Mouse (Mus musculus) adrenal gland, postnatal 10 days (tissue): ENCODE results near the gene Amn. TPM values are rescaled to one million over a fixed set of nuclear protein-coding genes. Genes with fewer than 3 reads are reported as not detected.

Experiments
- DNase-seq: peaks from one replicate; pipeline ENCODE4 v3.0.0; 2021; ENCODE audit warnings: mixed read lengths
- total RNA-seq, 2 experiments: library from RNA; stranded (reverse); gene quantifications; 2 replicates each; pipeline ENCODE4 v1.2.3; 2021

Gene Amn
- total RNA-seq, 2 experiments from 2014 or later, result 0.27 TPM; not detected in 1

DNA sequence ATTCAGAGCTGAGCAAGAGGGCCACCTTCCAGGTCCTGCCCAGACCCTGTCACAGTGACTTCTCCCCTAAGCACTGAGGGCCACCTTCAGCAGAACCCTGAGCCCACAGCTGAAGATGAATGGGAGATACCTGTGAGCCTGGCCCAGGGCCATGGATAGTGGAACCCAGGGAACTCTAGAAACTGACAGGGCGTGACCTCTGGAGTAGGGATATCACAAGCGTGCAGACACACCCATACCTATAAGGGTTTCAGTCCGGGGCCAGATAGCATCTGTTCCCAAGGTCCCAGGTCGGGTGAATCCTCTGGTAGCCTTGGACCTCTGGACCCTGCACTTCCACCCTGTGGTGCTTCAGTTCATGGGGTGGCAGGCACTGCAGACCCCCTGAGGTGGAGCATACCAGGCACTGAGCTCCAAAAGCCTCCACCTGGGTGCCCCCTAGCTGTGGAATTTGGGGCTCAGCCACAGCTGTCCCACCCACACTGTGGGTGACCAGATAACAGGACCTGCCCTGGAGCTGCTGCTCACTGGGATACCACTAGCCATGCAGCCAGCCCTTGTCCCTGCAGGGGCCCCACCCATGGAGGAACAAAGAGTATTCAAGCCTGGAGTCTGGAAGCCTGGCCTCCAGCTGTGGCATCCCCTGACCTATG, 3.1 kb upstream of the Amn start:
- no peak for DNase-seq

DNA sequence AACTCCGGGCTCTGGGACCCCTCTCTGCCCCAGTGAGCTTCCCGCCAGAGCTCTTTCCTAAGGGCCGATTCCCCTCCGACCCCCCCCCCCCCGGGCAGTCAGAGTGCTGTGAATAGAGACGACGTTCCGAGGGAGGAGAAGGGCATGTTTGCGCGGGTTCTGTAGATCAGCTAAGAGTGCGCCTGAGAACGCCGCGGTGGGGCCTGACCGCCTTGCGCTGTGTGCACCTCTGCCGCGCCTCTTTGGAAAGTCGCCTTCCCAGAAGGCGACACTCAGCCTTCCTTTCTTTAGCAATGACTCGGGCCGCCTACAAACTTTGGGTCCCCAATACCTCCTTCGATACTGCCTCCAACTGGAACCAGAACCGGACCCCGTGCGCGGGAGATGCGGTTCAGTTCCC, 511 bp downstream of the Amn start:
- DNase-seq, result no peak

DNA sequence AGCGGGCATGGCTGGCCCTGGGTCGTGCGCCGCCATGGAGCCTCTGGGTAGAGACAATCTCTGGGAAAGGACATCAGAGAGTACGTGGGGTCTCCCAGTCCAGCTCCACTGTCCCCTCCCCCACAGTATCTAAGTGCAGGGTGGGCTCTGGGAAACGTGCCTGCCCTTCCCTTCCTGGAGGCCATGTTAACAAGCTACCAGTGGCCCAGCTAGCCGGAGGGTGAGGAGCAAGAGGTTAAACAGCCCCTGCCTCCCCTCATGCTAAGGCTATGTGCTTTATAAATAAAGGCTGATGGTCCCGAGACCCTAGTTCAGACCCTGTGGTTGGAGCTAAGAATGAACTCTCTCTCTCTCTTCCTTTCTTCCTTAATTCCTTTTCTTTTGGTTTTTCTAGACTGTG, 1.1 kb downstream of the Amn start:
- no peak for DNase-seq

DNA sequence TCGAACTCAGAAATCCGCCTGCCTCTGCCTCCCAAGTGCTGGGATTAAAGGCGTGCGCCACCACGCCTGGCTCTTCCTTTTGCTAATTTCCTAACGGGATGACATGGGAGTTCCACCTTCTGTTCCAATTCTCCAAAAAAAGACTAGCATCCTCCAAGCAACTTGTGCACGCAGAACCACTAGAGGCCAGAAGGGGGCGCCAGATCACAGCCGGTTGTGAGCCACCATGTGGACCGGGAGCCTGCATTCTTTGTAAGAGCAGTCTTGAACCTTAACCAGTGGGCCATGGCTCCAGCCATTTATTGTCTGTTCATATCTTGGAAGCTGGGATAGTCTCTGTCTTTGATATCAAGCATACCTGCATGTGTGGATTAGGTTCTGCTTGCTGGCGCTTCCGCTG, 1.5 kb downstream of the Amn start:
- peak; percentile 90 for DNase-seq

DNA sequence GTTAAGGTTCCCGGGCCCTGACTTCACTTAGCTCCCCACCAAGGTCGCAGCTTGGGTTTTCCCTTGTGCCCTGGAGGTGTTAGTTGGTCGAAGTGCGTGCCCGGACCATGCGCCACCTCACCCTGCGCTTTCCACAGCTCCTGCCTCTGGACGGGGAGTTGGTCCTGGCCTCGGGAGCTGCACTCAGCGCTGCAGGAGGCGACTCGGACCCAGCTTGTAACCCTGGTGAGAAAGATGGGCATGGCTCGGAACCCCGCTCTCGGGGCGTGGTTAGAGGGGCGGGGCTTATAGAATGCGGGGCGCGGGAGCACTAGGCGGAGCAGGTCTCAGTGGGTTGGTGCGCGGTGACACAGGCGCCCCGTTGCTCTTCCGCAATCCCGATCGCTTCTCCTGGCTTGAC, 3.1 kb downstream of the Amn start:
- no peak for DNase-seq

DNA sequence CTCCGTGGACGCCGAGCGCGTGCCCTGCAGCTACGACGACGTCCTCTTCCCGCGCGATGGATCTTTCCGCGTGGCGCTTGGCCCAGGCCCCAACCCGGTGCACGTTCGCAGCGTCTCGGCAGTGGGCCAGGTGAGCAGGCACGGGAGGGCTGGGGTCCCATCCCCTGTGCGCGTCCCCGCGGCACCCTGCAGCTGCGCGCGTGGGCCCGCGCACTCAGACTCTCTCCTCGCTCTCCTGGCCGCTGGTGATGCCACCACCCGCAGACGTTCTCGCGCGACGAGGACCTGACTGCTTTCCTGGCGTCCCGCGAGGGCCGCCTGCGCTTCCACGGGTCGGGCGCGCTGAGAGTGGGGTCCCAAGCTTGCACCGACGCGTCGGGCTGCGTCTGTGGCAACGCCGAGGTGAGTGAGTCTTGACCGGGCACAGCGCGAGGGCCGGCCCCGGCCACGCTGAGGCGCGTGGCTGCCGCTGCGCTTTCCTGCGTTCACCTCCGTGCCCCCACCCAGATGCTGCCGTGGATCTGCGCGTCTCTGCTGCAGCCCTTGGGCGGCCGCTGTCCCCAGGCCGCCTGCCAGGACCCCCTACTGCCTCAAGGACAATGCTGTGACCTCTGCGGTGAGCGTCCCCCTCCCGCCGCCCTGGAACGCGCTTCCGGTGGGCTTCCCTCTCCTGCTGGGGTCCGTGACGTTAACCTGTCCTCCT, 3.7 kb downstream of the Amn start:
- DNase-seq, result no peak

DNA sequence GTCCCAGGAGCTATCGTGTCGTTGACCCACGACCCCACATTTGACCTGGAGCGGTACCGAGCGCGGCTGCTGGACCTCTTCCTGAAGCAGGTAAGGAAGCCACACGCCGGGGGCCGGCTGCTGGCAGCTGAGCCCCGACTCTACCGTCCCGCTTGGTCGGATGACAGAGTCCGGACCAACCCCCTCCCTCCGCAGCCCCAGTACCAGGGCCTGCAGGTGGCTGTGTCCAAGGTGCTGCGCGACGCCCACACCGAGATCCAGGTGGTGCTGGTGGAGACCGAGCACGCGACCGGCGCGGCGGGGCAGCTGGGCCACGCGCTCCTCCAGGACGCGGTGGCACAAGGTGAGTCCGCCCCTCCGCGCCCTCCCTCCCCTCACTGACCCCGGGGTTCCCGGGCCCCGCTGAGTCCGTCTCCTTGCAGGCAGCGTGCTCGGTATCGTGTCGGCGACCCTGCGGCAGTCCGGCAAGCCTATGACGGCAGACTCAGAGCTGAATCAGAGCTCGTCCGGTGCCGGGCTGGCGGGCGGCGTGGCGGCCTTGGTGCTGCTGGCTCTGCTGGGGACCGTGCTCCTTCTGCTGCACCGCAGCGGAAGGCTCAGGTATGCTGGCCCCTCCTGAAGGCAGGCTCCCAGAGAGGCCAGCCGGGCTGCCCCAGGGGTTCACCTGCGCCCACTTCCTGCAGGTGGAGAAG, 4.4 kb downstream of the Amn start:
- peak; percentile 77 for DNase-seq

DNA sequence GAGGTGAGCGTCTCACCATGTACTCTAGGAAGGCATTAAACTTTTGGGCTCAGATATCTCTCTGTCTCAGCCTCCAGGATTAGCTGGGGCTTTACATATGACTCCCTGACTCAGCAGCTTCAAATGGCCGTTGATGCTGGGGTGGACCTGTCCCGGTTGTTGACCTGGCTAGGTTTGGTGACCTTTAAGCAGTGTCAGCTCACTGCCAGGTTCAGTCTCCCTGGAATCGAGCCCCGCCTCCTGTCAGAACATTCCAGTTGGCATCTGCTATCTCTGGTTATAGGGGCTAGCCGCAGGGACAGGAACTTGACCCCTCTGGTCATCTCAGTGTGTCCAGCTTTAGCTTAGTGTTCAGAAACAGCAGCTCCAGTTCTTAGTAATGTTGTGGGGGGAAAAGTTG, 5.5 kb downstream of the Amn start:
- DNase-seq, result no peak

DNA sequence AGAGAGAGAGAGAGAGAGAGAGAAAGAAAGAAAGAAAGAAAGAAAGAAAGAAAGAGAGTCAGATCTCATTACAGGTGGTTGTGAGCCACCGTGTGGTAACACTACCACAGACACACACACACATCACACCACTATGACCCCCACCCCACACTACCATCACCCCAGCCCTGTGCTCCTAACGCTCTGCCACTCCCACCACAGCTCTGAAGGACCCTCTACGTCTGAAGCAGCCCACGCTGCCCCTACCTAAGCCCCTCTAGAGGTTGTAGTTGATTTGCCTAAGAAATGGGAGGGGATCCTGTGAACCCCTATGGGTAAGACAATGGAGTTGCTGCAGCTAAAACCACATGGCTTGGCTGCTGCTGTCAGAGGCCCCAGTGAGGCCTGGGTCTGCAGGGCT, 12.7 kb downstream of the Amn start:
- no peak for DNase-seq

DNA sequence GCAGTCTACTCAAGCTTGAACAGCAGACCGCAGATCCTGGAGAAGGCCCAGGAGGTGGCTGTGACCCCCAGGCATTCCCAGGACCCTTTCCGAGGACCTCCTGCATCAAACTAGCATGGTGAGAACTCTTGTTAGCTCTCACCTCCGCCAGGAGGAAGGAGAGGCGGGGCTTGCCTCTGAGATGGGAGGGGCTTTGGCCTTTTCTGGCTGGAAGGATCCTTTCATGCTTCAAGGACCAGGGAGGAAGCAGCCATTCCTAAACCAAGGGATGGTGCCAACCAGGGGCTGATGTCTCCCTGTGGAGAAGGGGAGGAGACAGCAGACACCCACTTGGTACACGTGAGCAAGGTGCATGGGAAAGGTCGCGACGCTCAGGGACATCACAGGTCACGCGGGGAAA, 13.6 kb downstream of the Amn start:
- no peak for DNase-seq

DNA sequence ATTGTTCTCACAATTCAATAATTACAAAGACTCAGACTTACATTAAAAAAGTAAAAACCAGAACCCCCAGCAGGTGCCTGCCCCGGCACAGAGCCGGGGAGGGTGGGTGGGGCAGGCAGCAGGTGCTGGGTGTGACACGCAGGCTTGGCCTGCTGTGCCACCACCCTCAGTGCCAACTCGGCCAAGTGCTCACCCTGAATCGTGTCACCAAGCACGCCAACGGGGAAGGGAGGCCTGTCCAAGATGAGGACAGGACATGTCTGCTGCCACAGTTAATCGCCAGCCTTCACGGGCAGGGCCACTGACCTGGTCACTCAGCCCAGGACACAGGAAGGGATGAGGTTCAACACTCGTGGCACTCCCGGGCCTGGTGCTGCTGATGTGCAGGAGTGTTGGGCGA, 22.1 kb downstream of the Amn start:
- no peak for DNase-seq

DNA sequence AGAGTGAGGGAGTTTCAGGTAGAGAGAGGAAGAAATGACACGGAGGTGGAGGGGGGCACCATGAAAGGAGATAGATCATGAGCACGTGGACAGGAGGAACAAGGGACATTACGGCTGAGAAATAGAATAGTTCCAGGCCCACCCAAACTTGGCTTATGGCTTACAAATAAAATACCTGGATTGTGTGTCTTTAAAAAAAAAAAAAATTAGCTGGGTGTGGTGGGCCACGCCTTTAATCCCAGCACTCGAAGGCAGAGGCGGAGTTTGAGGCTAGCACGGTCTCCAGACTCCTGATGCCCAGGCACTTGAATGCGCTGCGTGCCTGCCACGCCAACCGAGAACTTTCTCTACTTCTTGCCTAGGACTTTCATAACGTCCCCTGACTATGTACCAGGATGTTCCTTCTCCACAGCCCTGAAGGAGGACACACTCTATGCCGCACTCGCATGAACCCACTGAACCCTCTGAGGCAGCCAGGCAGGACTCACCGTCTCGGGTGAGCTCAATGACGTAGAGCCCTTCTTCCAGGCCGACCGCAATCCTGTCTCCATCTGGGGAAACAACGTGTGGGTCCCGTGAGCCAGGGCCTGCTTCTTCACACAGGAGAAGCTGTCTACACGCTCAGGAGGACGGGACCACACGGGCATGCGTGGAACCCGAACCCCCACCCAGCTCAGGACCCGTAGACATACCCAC, 30.6 kb downstream of the Amn start:
- DNase-seq, result no peak

DNA sequence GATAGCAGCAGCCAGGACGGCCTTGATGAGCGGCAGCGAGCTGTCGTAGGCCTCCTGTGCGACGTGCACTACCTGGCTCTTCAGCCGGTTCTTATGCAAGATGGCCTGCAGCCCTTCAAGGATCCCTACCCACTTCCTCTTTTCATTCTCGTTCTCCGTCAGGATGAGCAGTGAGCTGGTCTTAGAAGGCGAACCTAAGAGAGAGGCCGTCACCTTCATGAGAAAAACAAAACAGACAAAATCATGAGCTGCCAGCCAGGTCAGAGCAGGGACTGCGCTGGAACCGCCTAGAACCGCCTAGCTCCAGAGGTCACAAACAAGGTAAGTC, 31.1 kb downstream of the Amn start:
- no peak for DNase-seq

DNA sequence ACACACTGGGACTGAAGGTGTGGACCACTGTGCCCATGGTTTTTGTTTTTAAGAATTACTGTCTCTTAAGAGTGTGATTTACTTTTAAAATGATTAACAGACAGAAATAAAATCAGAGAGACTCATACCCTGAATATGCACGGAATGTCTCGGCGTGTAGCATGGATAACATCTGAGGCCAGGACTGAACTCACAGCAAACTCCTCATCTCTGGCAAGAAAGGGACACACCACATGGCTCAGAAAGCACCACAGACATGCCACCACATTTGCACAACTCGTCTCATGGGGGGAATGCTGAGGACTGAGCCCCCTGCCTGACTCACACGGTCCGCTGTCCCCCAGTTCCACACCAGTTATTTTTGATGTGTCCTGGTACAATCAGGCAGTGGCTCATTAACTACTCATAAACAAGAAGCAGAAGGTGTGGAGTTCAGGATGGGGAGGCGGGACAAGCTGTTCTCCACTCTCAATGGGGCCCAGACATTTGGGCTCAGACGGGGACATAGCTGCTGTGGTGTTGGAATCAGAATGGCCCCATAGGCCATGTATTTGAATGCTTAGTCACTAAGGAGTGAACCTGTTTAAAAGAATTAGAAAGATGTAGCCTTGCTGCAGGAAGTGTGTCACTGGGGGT, 32.9 kb downstream of the Amn start:
- DNase-seq, result no peak

DNA sequence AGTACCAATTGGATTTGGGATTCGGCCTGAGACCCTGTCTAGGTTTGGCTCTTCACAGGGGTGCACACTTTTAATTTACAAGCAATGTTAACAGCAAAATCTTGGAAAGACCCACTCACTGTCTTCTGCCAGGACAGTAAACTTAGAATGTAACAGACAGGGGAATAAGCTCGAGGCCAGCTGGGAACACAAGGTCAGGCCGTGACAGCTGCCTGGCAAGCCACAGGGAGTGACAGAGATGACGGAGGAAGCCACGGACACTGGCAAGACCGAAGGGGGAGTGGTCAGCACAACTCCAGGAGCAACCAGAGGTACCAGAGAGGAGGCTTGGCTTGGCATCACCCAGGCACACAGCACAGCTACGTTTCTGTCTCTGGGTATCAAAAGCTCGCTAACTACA, 35.9 kb downstream of the Amn start:
- peak; percentile 83 for DNase-seq

DNA sequence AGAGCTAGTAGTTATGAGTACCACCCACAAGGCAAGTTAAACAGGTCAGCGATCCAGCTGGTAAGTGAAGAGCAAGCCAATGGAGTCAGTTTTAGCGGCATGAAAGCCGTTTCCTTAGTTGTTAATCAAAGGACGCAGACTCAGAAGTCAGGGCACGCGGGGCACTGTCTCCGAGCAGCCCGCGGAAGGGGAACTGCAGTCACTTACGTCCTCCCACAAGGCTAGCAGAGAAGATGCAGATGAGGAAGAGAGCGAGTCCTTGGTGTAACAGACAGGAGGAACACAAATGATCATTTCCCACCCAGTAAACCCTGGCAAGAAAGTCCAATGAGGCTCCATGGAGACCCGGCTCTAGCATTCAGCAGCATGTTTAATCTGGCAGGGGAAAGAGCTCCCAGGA, 38.4 kb downstream of the Amn start:
- no peak for DNase-seq

DNA sequence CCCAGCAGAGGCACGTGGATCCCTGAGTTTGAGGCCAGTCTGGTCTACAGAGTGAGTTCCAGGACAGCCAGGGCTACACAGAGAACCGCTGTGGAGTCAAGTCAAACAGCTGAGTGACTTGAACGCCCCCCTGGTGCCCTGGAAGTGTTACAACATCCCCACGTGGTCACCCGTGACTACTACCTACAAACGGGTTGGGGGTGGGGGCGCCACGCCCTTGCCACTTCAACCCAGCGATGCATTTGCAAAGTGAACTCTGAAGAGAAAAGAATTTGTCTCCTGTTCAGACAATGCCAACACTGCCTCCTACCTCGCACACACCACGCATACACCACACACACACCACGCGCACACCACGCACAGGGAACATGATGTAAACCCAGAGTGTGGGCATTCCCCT, 39.0 kb downstream of the Amn start:
- no peak for DNase-seq

DNA sequence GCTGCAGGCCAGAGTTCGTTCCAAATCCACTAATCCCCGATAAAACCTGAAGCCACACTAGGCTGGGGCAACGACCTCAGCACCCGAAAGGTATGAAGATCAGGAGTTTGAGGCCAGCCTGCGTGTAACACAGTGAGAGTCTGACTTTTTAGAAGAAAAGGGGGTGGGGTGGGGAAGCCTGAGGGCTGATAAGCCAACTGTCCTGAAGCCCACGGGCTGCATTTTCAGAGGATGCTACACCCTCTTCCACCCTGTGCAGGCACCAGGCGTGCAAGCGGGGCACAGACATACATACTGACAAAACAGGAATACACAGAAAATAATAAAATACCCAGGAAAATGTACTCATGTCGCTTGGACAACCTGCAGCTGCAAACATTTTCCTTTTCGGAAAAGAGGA, 40.9 kb downstream of the Amn start:
- DNase-seq, result no peak

DNA sequence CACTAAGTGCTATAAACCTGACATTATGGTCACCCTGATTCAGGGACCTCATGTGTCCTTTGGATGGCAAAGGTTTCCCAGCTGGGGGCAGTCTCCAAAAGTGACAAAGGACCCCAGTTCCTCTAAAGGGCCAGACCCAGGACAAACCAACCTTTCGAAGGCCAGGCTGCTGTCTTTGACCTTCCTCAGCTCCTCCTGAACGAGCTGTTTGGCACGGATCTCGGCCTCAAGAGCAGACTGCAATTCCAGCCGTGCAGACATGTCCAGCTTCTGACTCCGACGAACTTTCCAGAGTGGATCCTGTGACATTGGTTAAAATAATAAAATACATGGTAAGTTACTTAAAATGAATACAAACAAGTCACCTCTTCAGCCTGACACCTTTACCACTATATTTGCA, 43.4 kb downstream of the Amn start:
- no peak for DNase-seq

DNA sequence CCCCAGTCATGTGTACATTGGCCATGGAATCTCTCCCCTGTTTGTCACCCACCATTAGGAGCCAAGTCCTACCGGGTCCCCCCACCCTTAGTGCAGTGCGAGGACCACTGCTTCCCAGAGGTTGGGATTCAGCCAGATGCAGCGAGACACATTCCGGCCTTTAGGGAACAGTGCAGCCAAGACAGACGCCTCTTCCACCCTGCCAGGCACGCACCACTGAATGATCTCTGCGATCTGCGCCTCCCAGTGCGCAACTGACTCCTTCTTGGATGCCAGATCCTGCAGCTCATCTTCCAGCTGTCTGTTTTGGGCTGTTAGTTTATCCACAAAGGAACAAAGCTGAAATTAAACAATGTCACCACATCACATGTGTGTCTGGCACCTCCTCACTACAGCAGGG, 46.8 kb downstream of the Amn start:
- no peak for DNase-seq

DNA sequence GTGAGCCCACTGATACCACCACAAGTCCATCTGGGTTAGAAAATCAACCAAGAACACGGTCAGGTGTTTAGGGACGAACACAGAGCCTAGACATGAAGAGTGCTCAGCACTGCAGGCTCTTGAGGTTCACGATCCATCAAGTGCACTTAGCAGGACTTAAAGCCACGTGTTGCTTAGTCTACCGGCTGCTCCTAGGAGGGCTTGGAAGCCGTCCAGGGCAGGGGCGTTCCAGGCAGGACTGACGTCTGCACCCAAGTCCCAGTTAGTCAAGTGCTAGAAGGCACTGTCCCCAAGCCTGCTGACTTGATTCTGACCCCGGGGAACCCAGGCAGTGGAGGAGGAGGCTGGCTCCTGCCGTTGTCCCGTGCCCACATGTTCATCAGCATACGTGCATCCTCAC, 49.7 kb downstream of the Amn start:
- no peak for DNase-seq

DNA sequence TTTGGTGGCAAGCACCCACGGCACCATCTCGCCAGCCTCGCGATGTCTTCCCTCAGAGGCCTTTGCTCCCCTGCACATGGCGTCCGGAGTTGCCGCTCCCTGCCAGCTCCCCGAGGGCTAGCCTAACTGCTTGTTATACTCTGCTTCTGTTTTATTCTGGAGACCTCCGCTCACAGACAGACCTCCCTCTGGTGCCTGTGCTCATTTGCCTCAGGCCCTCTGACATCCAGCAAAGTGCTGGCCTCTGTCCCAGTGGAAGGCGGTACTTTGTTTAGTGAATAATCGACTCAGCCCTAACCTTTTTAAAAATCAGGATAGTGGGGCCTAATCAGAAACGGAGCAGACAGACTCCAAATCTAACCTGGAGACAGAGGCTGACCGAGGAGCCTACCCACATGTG, 50.9 kb downstream of the Amn start:
- DNase-seq, result peak; percentile 49

DNA sequence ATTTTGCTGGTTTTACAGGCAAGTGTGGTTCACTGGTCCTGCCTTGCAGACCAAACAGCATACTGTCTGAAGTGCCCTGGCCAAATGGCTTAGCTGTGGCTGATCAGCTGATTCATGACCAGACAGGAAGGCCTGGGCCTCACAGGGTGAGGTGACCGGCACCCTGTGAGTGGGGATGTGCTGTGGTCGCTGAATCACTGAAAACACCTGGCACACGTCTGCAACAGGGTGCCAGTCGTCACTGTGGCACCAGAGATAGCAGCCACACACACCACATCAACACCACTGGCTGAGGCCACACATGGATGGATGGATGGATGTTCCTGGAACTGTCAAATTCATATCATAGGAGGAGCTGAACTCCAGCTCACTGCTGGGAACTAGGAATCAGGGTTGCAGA, 52.5 kb downstream of the Amn start:
- DNase-seq, result no peak
